Mouse (Mus musculus) neural tube, embryonic 14.5 days (tissue): ENCODE measurements around the gene Hivep3. TPM values are rescaled to one million over a fixed set of nuclear protein-coding genes. Genes with fewer than 3 reads are reported as not detected.

ENCODE experiments used
- ATAC-seq: fragments of 200-750 bp; cut with Nextera tagmentation; 2 replicates; pipeline ENCODE4 v1.8.0; 2017; ENCODE audit warnings: low read depth, mild to moderate bottlenecking, moderate TSS enrichment, moderate library complexity
- H3K27ac ChIP-seq: fragments of 300-500 bp; sonication (generic); 2 replicates; pipeline ENCODE4 v1.5.1; 2014; ENCODE audit warnings: low read depth, mild to moderate bottlenecking, control low read depth, low read length, moderate library complexity, mixed read lengths
- H3K27me3 ChIP-seq: fragments of 300-500 bp; sonication (generic); 2 replicates; pipeline ENCODE4 v1.6.1; 2014; ENCODE audit warnings: low read length; ENCODE audit not compliant: control insufficient read depth, insufficient read depth
- H3K36me3 ChIP-seq: fragments of 300-500 bp; sonication (generic); 2 replicates; pipeline ENCODE4 v1.6.1; 2014; ENCODE audit warnings: low read length, mixed read lengths; ENCODE audit not compliant: control insufficient read depth, insufficient read depth
- H3K4me1 ChIP-seq: fragments of 300-500 bp; sonication (generic); 2 replicates; pipeline ENCODE4 v1.6.1; 2014; ENCODE audit warnings: low read length; ENCODE audit not compliant: control insufficient read depth, insufficient read depth
- H3K4me2 ChIP-seq: fragments of 300-500 bp; sonication (generic); 2 replicates; pipeline ENCODE4 v1.6.1; 2014; ENCODE audit warnings: mild to moderate bottlenecking, low read depth, low read length, control low read depth
- H3K4me3 ChIP-seq: fragments of 300-500 bp; sonication (generic); 2 replicates; pipeline ENCODE4 v1.5.1; 2014; ENCODE audit warnings: low read depth, low read length, control low read depth, mixed read lengths
- H3K9ac ChIP-seq: fragments of 300-500 bp; sonication (generic); replicated peaks from 2 replicates; pipeline ENCODE4 v1.6.1; 2014; ENCODE audit warnings: low read depth, mild to moderate bottlenecking, control low read depth, low read length, mixed read lengths
- H3K9me3 ChIP-seq: fragments of 300-500 bp; sonication (generic); 2 replicates; pipeline ENCODE4 v1.6.1; 2016; ENCODE audit warnings: low read length; ENCODE audit not compliant: control insufficient read depth
- WGBS: fragments of 180-500 bp; shearing (Covaris S2); extraction: QIAGEN DNeasy Blood & Tissue Kit; methylation state at CpG from one replicate; pipeline ENCODE4 v1.1.7; 2014; 5-methylcytosine and 5-hydroxymethylcytosine counted together
- polyA plus RNA-seq: library from polyadenylated mRNA; unstranded; fragments of >200 nt; fragmentation: Nextera tagmentation; extraction: Ambion mirVana; gene quantifications from 2 replicates; pipeline ENCODE4 v1.2.1, GENCODE M21; 2014

The Hivep3 gene
- polyA plus RNA-seq, 1 experiment from 2014 or later, result 23.9 TPM

DNA sequence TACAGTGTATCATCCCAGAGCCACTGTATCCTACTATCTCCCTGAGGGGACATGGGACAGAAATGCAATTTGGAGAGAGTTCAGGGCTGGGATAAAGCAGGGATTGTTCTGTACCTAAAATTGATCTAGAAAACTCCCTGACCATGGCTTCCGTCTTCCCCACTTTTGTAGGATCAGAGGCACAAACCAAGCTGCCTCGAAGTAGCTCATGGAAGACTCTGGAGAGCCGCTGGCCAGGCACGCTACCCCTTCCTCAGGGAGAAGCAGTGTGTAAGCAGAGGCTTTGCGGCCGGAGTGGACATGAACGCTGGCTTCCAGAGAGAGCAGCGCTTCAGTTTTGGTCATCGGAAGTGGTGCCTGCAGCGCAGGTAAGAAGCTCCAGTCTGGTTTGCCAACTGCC is 331.1 kb downstream of the Hivep3 start, which contains the start of gene AL607142.1:
Gene AL607142.1 (plus strand): TSS at position 301 of the 400 bp plus-strand sequence.
- H3K4me2 ChIP-seq, result no peak within 1 kb of the TSS

DNA sequence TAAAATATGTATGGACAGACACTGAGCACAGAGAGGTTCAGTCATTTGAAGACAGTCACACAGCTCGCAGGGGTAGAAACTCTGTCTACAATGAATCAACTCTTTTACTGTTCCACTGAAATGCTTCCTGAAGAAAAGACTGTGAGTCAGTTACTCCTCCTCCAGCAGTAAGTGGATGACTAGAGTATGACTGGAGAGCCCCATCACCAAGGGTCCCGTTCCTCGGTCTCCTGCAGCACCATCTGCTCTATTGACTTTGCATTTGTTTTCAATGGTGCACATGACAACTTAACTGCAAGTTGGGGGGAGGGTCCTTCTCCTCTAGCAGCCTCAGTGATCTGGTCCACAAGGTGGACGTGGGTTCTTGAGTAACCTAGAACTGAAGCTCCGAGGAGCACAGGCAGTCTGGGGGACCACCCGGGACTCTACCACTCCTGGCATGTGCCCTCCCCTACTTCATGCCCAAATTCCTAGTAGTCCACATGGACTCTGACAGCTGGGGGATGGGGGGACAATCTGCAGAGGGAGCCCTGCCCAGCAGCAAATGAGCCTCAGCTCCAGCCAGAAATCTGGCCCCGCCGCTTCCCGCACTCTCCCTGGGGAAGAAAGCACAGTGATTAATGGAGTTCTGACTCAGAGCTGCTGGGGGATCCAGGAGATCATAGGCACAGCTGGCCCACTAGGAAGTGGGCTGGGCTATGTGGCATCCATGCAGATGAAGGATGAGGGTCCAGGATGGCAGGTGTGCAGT is 333.4 kb downstream of the Hivep3 start:
- peak; percentile 31; the same call in 1 of the 2 replicates for ATAC-seq
- H3K36me3 ChIP-seq, result no peaks in the 10 kb centered on the region
- no peaks in the 10 kb centered on the region for H3K27me3 ChIP-seq
- no peak overlapping the region for H3K27ac ChIP-seq
- H3K9ac ChIP-seq, result no peak overlapping the region
- H3K4me2 ChIP-seq, result no peak overlapping the region
- no peaks in the 10 kb centered on the region for H3K4me1 ChIP-seq
- H3K9me3 ChIP-seq, result no peaks in the 10 kb centered on the region
- 58% methylated on average over 9 of the region's 9 CpGs for WGBS
- H3K4me3 ChIP-seq, result no peak overlapping the region

More for the DNA sequence above, 331.1 kb downstream of the Hivep3 start, which contains the start of gene AL607142.1:
- Histone ChIP-seq H3K4me1 (no peaks in the 10 kb centered on the region), H3K27me3 (no peaks in the 10 kb centered on the region), H3K4me3 (no peak within 1 kb of the TSS), H3K36me3 (no peaks in the 10 kb centered on the region), H3K9me3 (no peaks in the 10 kb centered on the region), H3K27ac (no peak within 1 kb of the TSS), H3K9ac (no peak within 1 kb of the TSS)
- no peak for ATAC-seq
- WGBS, result 93% methylated on average over 10 of the region's 10 CpGs

DNA sequence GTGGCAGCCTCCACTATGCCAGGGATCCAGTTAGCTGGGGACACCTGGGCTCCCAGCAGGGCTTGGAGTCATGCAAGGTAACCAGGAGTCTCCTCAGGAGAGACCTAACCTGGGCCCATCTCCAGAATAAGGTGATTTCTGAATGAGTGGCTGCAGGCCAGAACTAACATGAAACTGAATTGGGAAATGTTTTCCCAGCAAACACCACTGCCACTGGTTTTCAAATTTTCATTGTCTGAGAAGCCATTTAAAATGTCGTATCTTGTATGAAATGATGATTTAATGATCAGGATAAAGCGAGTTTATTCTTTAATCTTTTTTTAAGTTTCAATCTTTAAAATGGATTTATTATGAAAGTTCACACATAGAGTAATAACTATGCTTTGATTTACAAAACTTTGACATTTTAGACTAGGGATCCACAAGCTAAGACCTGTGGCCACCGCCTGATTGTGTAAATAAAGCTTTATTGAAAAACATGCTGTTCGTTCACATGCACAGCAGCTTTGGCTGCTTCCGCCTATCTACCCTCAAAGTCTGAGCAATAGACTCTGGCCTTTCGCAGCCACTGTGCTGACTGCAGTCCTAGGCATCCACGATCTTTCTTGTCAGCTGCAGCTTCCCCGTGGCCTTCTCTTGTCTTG is 334.1 kb downstream of the Hivep3 start:
- H3K36me3 ChIP-seq, result no peaks in the 10 kb centered on the region
- no peaks in the 10 kb centered on the region for H3K4me1 ChIP-seq
- ATAC-seq, result no peak
- WGBS, result 91% methylated on average over 8 of the region's 8 CpGs
- no peak overlapping the region for H3K4me3 ChIP-seq
- H3K27ac ChIP-seq, result no peak overlapping the region
- H3K4me2 ChIP-seq, result no peak overlapping the region
- H3K9ac ChIP-seq, result no peak overlapping the region
- no peaks in the 10 kb centered on the region for H3K9me3 ChIP-seq
- no peaks in the 10 kb centered on the region for H3K27me3 ChIP-seq

DNA sequence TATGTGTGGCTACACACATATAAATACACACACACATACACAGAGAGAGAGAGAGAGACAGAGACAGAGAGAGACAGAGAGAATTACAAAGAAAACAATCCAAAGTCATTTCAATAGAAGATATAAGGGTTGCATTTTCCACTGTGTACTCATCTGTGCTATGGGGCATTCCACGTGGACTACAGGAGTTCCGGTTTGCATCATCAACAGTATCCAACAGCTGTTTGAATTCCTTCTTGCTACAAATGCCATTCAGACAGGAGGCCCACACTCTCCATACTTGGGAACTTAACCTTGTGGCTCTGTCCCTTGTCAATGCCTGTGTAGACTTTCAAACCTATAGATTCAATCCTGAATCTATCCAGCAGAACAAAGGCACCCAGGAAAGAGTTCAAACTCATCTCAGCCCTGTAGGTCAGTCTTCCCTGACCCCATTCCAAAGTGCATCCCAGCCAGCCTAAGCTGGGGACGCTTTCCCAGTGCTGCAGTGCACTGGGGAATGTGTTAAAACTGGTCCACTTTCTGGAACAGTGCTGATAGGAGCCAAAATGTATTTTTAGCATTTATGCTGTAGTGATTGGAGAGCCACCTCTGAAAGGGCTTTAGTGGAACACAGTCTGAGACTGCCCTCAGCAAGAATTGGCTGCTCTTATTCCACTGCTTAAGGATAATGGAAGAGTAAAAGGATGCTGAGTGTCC is 335.4 kb downstream of the Hivep3 start:
- WGBS, result 82% methylated on average over 3 of the region's 3 CpGs
- H3K4me2 ChIP-seq, result no peak overlapping the region
- H3K4me3 ChIP-seq, result no peak overlapping the region
- no peaks in the 10 kb centered on the region for H3K27me3 ChIP-seq
- no peak for ATAC-seq
- H3K4me1 ChIP-seq, result no peaks in the 10 kb centered on the region
- no peaks in the 10 kb centered on the region for H3K36me3 ChIP-seq
- no peak overlapping the region for H3K27ac ChIP-seq
- H3K9me3 ChIP-seq, result no peaks in the 10 kb centered on the region
- no peak overlapping the region for H3K9ac ChIP-seq

DNA sequence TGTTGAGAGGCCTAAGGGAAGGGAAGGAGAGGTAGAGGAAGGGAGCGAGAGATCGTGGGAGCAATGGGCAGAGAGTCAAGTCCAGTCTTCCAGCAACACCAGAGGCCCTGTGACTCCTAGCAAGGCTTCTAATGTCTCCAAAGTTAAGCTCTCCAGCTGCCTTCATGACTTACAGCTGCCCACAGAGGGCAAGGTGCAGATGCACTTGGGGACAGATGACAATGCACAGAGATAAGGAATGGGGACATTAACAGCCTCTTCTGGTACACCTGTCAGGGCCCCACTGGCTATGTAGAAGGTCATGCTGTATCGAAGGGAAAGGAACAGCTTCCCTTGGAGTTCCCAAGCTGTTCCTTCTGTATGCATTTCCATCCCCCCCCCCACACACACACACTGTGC is 336.0 kb downstream of the Hivep3 start:
- Histone ChIP-seq H3K9ac (no peak overlapping the region), H3K9me3 (no peaks in the 10 kb centered on the region), H3K27ac (no peak overlapping the region), H3K4me3 (no peak overlapping the region), H3K4me1 (no peaks in the 10 kb centered on the region), H3K4me2 (no peak overlapping the region), H3K27me3 (no peaks in the 10 kb centered on the region), H3K36me3 (no peaks in the 10 kb centered on the region)
- 85% methylated on average over 3 of the region's 3 CpGs for WGBS
- ATAC-seq, result no peak

GRCm38 (mm10) chr4:120071411-120071810 is 337.8 kb downstream of the Hivep3 start:
- no peak overlapping the region for H3K27ac ChIP-seq
- no peak overlapping the region for H3K4me2 ChIP-seq
- no peak for ATAC-seq
- no peaks in the 10 kb centered on the region for H3K36me3 ChIP-seq
- H3K4me3 ChIP-seq, result no peak overlapping the region
- no peak overlapping the region for H3K9ac ChIP-seq
- 79% methylated on average over 3 of the region's 3 CpGs for WGBS
- no peaks in the 10 kb centered on the region for H3K9me3 ChIP-seq
- no peaks in the 10 kb centered on the region for H3K27me3 ChIP-seq
- H3K4me1 ChIP-seq, result no peaks in the 10 kb centered on the region

GRCm38 (mm10) chr4:120071842-120072507 is 338.4 kb downstream of the Hivep3 start:
- Histone ChIP-seq H3K4me3 (no peak overlapping the region), H3K4me1 (no peaks in the 10 kb centered on the region), H3K9me3 (no peaks in the 10 kb centered on the region), H3K4me2 (no peak overlapping the region), H3K27ac (no peak overlapping the region), H3K9ac (no peak overlapping the region), H3K27me3 (no peaks in the 10 kb centered on the region), H3K36me3 (no peaks in the 10 kb centered on the region)
- ATAC-seq, result no peak
- WGBS, result 51% methylated on average over 15 of the region's 15 CpGs

- no peak overlapping the region for H3K4me3 ChIP-seq
- no peak overlapping the region for H3K27ac ChIP-seq
- peak; percentile 61; the same call in 1 of the 2 replicates for ATAC-seq
- no peaks in the 10 kb centered on the region for H3K4me1 ChIP-seq
- 0 out of 2 replicates have a peak overlapping the region, but pooled peaks have one; percentile 8 for H3K9ac ChIP-seq
- no peaks in the 10 kb centered on the region for H3K27me3 ChIP-seq
- H3K9me3 ChIP-seq, result no peaks in the 10 kb centered on the region
- H3K36me3 ChIP-seq, result no peaks in the 10 kb centered on the region
- WGBS, result 56% methylated on average over 5 of the region's 5 CpGs
- no peak overlapping the region for H3K4me2 ChIP-seq
Observed at GRCm38 (mm10) chr4:120074061-120074460, 340.5 kb downstream of the Hivep3 start.
